Mouse (Mus musculus): ENCODE data around the gene Ccdc90b. TPM values are rescaled to one million over a fixed set of nuclear protein-coding genes. Genes with fewer than 3 reads are reported as not detected.

The Ccdc90b gene
- polyA plus RNA-seq, 3 experiments from 2014 or later, result 8.3 to 14.3 (median 14.1) TPM

Other genes starting within 250 kb of the Ccdc90b start
- gene Ankrd42, start 76.0 kb downstream of the Ccdc90b start, polyA plus RNA-seq (2017; shearing (Covaris generic)), result not detected
- 10 to 100 TPM; 27.2 to 49.8 (median 36.4) TPM for gene Pcf11, start 108.8 kb downstream of the Ccdc90b start, polyA plus RNA-seq (2017; shearing (Covaris generic))
- under 1 TPM in 2 of 3 experiments, not detected in 1; 0.35 to 0.49 TPM for gene Rab30, start 180.5 kb downstream of the Ccdc90b start, polyA plus RNA-seq (2017; shearing (Covaris generic))